Mouse (Mus musculus) neural tube, embryonic 11.5 days (tissue): ENCODE measurements around the gene Rbms3. TPM values are rescaled to one million over a fixed set of nuclear protein-coding genes. Genes with fewer than 3 reads are reported as not detected.

Source experiments
- ATAC-seq: fragments of 200-750 bp; cut with Nextera tagmentation; 2 replicates; pipeline ENCODE4 v1.8.0; 2017; ENCODE audit warnings: moderate number of reproducible peaks, mild to moderate bottlenecking, moderate TSS enrichment, moderate library complexity; ENCODE audit not compliant: insufficient read depth, low FRiP score, low TSS enrichment
- DNase-seq: peaks from one replicate; pipeline ENCODE4 v3.0.0-alpha.2; 2015; ENCODE audit warnings: low spot score
- H3K27ac ChIP-seq: fragments of 300-500 bp; sonication (generic); 2 replicates; pipeline ENCODE4 v1.5.1; 2014; ENCODE audit warnings: low read depth, mild to moderate bottlenecking, low read length
- H3K27me3 ChIP-seq: fragments of 300-500 bp; sonication (generic); 2 replicates; pipeline ENCODE4 v1.6.1; 2014; ENCODE audit warnings: mild to moderate bottlenecking, low read length, mixed read lengths; ENCODE audit not compliant: control insufficient read depth, insufficient read depth
- H3K36me3 ChIP-seq: fragments of 300-500 bp; sonication (generic); 2 replicates; pipeline ENCODE4 v1.6.1; 2014; ENCODE audit warnings: mild to moderate bottlenecking, low read length, moderate library complexity, mixed read lengths; ENCODE audit not compliant: control insufficient read depth, insufficient read depth
- H3K4me1 ChIP-seq: fragments of 300-500 bp; sonication (generic); 2 replicates; pipeline ENCODE4 v1.6.1; 2014; ENCODE audit warnings: low read length, mixed read lengths; ENCODE audit not compliant: control insufficient read depth, insufficient read depth
- H3K4me2 ChIP-seq: fragments of 300-500 bp; sonication (generic); 2 replicates; pipeline ENCODE4 v1.6.1; 2014; ENCODE audit warnings: low read depth, mild to moderate bottlenecking, moderate library complexity
- H3K4me3 ChIP-seq: fragments of 300-500 bp; sonication (generic); 2 replicates; pipeline ENCODE4 v1.5.1; 2014; ENCODE audit warnings: low read depth, low read length
- H3K9ac ChIP-seq: fragments of 300-500 bp; sonication (generic); 2 replicates; pipeline ENCODE4 v1.6.1; 2014; ENCODE audit warnings: mild to moderate bottlenecking, low read length
- H3K9me3 ChIP-seq: fragments of 300-500 bp; sonication (generic); 2 replicates; pipeline ENCODE4 v1.6.1; 2016; ENCODE audit warnings: low read length; ENCODE audit not compliant: control insufficient read depth
- WGBS: fragments of 180-500 bp; shearing (Covaris S2); extraction: QIAGEN DNeasy Blood & Tissue Kit; methylation state at CpG from one replicate; pipeline ENCODE4 v1.1.7; 2014; 5-methylcytosine and 5-hydroxymethylcytosine counted together
- polyA plus RNA-seq: library from polyadenylated mRNA; unstranded; fragments of >200 nt; fragmentation: Nextera tagmentation; extraction: Ambion mirVana; gene quantifications from 2 replicates; pipeline ENCODE4 v1.2.1, GENCODE M21; 2014

Rbms3 gene
- polyA plus RNA-seq, 1 experiment from 2014 or later, result 60.1 TPM

GRCm38 (mm10) chr9:116748857-116749584 lies 880.7 kb downstream of the Rbms3 start:
- Histone ChIP-seq H3K36me3 (no peaks in the 10 kb centered on the region), H3K4me3 (no peak overlapping the region), H3K27ac (no peak overlapping the region), H3K9ac (no peak overlapping the region), H3K4me1 (no peaks in the 10 kb centered on the region), H3K9me3 (no peaks in the 10 kb centered on the region), H3K27me3 (no peaks in the 10 kb centered on the region), H3K4me2 (no peak overlapping the region)
- no peak for DNase-seq
- WGBS, result 37% methylated on average over 11 of the region's 11 CpGs
- peak; percentile 38 for ATAC-seq

- DNase-seq (no peak), ATAC-seq (no peak)
- Histone ChIP-seq H3K9me3 (no peaks in the 10 kb centered on the region), H3K4me1 (no peaks in the 10 kb centered on the region), H3K27ac (no peak overlapping the region), H3K4me2 (no peak overlapping the region), H3K9ac (no peak overlapping the region), H3K36me3 (no peaks in the 10 kb centered on the region), H3K4me3 (no peak overlapping the region), H3K27me3 (no peaks in the 10 kb centered on the region)
- 54% methylated on average over 4 of the region's 4 CpGs for WGBS
These were observed 881.4 kb downstream of the Rbms3 start for GRCm38 (mm10) chr9:116748346-116748745.

GRCm38 (mm10) chr9:116746871-116747270 lies 882.8 kb downstream of the Rbms3 start:
- DNase-seq (no peak), ATAC-seq (no peak)
- Histone ChIP-seq H3K9me3 (no peaks in the 10 kb centered on the region), H3K27ac (no peak overlapping the region), H3K4me1 (no peaks in the 10 kb centered on the region), H3K36me3 (no peaks in the 10 kb centered on the region), H3K27me3 (no peaks in the 10 kb centered on the region), H3K4me3 (no peak overlapping the region), H3K4me2 (no peak overlapping the region), H3K9ac (no peak overlapping the region)
- 77% methylated on average over 3 of the region's 3 CpGs for WGBS

- DNase-seq (no peak), ATAC-seq (no peak)
- no peak overlapping the region for H3K9ac ChIP-seq
- H3K9me3 ChIP-seq, result no peaks in the 10 kb centered on the region
- H3K27me3 ChIP-seq, result no peaks in the 10 kb centered on the region
- no peak overlapping the region for H3K4me3 ChIP-seq
- WGBS, result 92% methylated on average over 2 of the region's 2 CpGs
- H3K36me3 ChIP-seq, result no peaks in the 10 kb centered on the region
- no peak overlapping the region for H3K4me2 ChIP-seq
- no peaks in the 10 kb centered on the region for H3K4me1 ChIP-seq
- no peak overlapping the region for H3K27ac ChIP-seq
These were observed 891.9 kb downstream of the Rbms3 start for GRCm38 (mm10) chr9:116737786-116738185.

- DNase-seq (no peak), ATAC-seq (no peak)
- no peaks in the 10 kb centered on the region for H3K27me3 ChIP-seq
- no peak overlapping the region for H3K9ac ChIP-seq
- no peak overlapping the region for H3K4me3 ChIP-seq
- H3K36me3 ChIP-seq, result no peaks in the 10 kb centered on the region
- no peaks in the 10 kb centered on the region for H3K4me1 ChIP-seq
- H3K27ac ChIP-seq, result no peak overlapping the region
- 84% methylated on average over 6 of the region's 6 CpGs for WGBS
- no peak overlapping the region for H3K4me2 ChIP-seq
- H3K9me3 ChIP-seq, result no peaks in the 10 kb centered on the region
These were observed 900.5 kb downstream of the Rbms3 start for GRCm38 (mm10) chr9:116729172-116729571.

- Histone ChIP-seq H3K27ac (no peak overlapping the region), H3K9ac (no peak overlapping the region), H3K36me3 (no peaks in the 10 kb centered on the region), H3K4me3 (no peak overlapping the region), H3K4me2 (no peak overlapping the region), H3K9me3 (no peaks in the 10 kb centered on the region), H3K27me3 (no peaks in the 10 kb centered on the region), H3K4me1 (no peaks in the 10 kb centered on the region)
- WGBS, result 81% methylated on average over 7 of the region's 7 CpGs
- ATAC-seq (no peak), DNase-seq (no peak)
These were observed 901.1 kb downstream of the Rbms3 start for GRCm38 (mm10) chr9:116728655-116729054.

- Histone ChIP-seq H3K9me3 (no peaks in the 10 kb centered on the region), H3K36me3 (no peaks in the 10 kb centered on the region), H3K4me1 (no peaks in the 10 kb centered on the region), H3K9ac (no peak overlapping the region), H3K4me2 (no peak overlapping the region), H3K27me3 (no peaks in the 10 kb centered on the region), H3K27ac (no peak overlapping the region), H3K4me3 (no peak overlapping the region)
- ATAC-seq (no peak), DNase-seq (no peak)
- 93% methylated on average over 3 of the region's 3 CpGs for WGBS
These were observed 901.6 kb downstream of the Rbms3 start for GRCm38 (mm10) chr9:116728093-116728492.

GRCm38 (mm10) chr9:116724581-116724980 lies 905.1 kb downstream of the Rbms3 start:
- WGBS, result 83% methylated on average over 5 of the region's 5 CpGs
- Histone ChIP-seq H3K9me3 (no peaks in the 10 kb centered on the region), H3K4me2 (no peak overlapping the region), H3K4me3 (no peak overlapping the region), H3K4me1 (no peaks in the 10 kb centered on the region), H3K36me3 (no peaks in the 10 kb centered on the region), H3K9ac (no peak overlapping the region), H3K27me3 (no peaks in the 10 kb centered on the region), H3K27ac (no peak overlapping the region)
- DNase-seq (no peak), ATAC-seq (no peak)

GRCm38 (mm10) chr9:116703119-116703518 lies 926.6 kb downstream of the Rbms3 start:
- no peaks in the 10 kb centered on the region for H3K9me3 ChIP-seq
- no peaks in the 10 kb centered on the region for H3K27me3 ChIP-seq
- 94% methylated on average over 1 of the region's 1 CpGs for WGBS
- DNase-seq, result no peak
- no peak overlapping the region for H3K4me3 ChIP-seq
- no peak overlapping the region for H3K27ac ChIP-seq
- no peak for ATAC-seq
- H3K36me3 ChIP-seq, result no peaks in the 10 kb centered on the region
- H3K9ac ChIP-seq, result no peak overlapping the region
- no peaks in the 10 kb centered on the region for H3K4me1 ChIP-seq
- H3K4me2 ChIP-seq, result no peak overlapping the region
